ENCODE assay signal across 9 mouse cellular contexts in the genomic region with DNA sequence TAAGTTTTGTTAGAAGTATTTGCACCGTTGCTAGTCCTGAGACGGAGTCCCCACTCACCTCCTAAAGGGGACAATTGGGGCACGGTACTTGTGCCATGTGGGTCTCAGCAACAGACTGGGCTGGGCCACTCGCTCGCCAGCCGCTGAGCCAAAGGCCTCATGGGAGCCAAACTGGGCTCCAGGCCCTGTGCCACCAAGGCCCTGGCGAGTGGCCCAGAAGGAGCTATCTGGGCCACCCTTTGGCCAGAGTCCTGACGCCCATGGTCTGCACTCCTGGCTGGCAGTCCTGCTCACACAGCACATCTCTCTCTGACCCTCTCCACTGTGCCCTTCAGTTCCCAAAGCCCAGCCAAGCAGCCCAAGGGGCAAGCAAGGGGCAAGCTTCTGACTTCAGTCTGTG.
DNase-seq lines count a peak whose midpoint lies in the region; ATAC-seq and TF ChIP-seq lines count a peak whose summit lies in the region.
"Had no signal": no experiment of that assay in that cellular context is flagged by ENCODE, and none has a peak within 500 bp of the region (broad histone marks: within the 10 kb centered on the region; RNA-seq: fewer than 3 reads in every experiment).

No protein-coding gene starts in this region.

- H3K9ac ChIP-seq in kidney, embryonic 14.5 days (ENCODE audit: low read depth, low read length) = no peak overlapping the region
- H3K9ac ChIP-seq in heart, embryonic 12.5 days = no peak overlapping the region
- no peak overlapping the region for H3K9ac ChIP-seq in stomach, postnatal 0 days (ENCODE audit: low read length)
- H3K9ac ChIP-seq: midbrain, embryonic 12.5 days had no signal

- H3K4me1 ChIP-seq in kidney, embryonic 14.5 days (ENCODE audit: control insufficient read depth, insufficient read depth, low read length) = no peaks in the 10 kb centered on the region
- peaks cover 13% of the 10 kb centered on the region for H3K4me1 ChIP-seq in heart, embryonic 12.5 days (replicated peaks)
- H3K4me1 ChIP-seq in stomach, postnatal 0 days (replicated peaks; ENCODE audit: control insufficient read depth, insufficient read depth) = no peaks in the 10 kb centered on the region
- H3K4me1 ChIP-seq: midbrain, embryonic 12.5 days had no signal

- H3K27me3 ChIP-seq in kidney, embryonic 14.5 days (ENCODE audit: control insufficient read depth, insufficient read depth, low read length) = no peaks in the 10 kb centered on the region
- no peaks in the 10 kb centered on the region for H3K27me3 ChIP-seq in heart, embryonic 12.5 days (replicated peaks)
- no peaks in the 10 kb centered on the region for H3K27me3 ChIP-seq in stomach, postnatal 0 days (ENCODE audit: control insufficient read depth, insufficient read depth, low read length)
- H3K27me3 ChIP-seq: midbrain, embryonic 12.5 days had no signal

- no peaks in the 10 kb centered on the region for H3K9me3 ChIP-seq in kidney, embryonic 14.5 days (ENCODE audit: control insufficient read depth, low read length)
- no peaks in the 10 kb centered on the region for H3K9me3 ChIP-seq in heart, embryonic 12.5 days (replicated peaks)
- H3K9me3 ChIP-seq in stomach, postnatal 0 days (ENCODE audit: control insufficient read depth, low read length) = no peaks in the 10 kb centered on the region
- H3K9me3 ChIP-seq: midbrain, embryonic 12.5 days had no signal

- intact Hi-C loops in left cerebral cortex, postnatal 10 days (cut with DNase I) = no loop called here

- peak; percentile 79 for DNase-seq in kidney, adult 18-20 months
- DNase-seq in cerebellum, adult 9-10 months = peak; percentile 81
- DNase-seq in left cerebral cortex, postnatal 10 days (ENCODE audit: extremely low spot score in 1 of 2, low spot score in 2 of 2) = peak; percentile 48 to 62
- DNase-seq in yolk sac, embryonic 10.5 days (ENCODE audit: low spot score) = no peak
- no peak for DNase-seq in stomach, postnatal 0 days (ENCODE audit: low spot score)

- TF ChIP-seq CTCF in stomach, postnatal 0 days (IDR thresholded peaks at IDR 0.05; ENCODE audit: low read depth) = no peak

- no peak for ATAC-seq in kidney, embryonic 14.5 days (ENCODE audit: low FRiP score, low TSS enrichment)
- peak; percentile 29; the same call in 1 of the 2 replicates for ATAC-seq in heart, embryonic 12.5 days (ENCODE audit: insufficient number of reproducible peaks, low FRiP score)
- no peak for ATAC-seq in erythroid progenitor cell, adult 5-6 weeks (replicated peaks; ENCODE audit: low FRiP score, poor library complexity, severe bottlenecking)
- no peak for ATAC-seq in stomach, postnatal 0 days (ENCODE audit: low FRiP score, low TSS enrichment)

- H3K4me2 ChIP-seq in kidney, embryonic 14.5 days (replicated peaks; ENCODE audit: low read depth, low read length) = no peak overlapping the region
- H3K4me2 ChIP-seq in heart, embryonic 12.5 days = no peak overlapping the region
- no peak overlapping the region for H3K4me2 ChIP-seq in stomach, postnatal 0 days (replicated peaks; ENCODE audit: low read depth)
- H3K4me2 ChIP-seq: midbrain, embryonic 12.5 days had no signal

- WGBS in kidney, embryonic 14.5 days = 90% methylated on average over 8 of the region's 8 CpGs
- WGBS in heart, embryonic 12.5 days = 86% methylated on average over 8 of the region's 8 CpGs
- 73% methylated on average over 8 of the region's 8 CpGs for WGBS in stomach, postnatal 0 days

- no peak for TF ChIP-seq EP300 in stomach, postnatal 0 days (optimal IDR thresholded peaks at IDR 0.05)

- H3K27ac ChIP-seq in kidney, embryonic 14.5 days (ENCODE audit: low read depth, low read length) = no peak overlapping the region
- H3K27ac ChIP-seq in heart, embryonic 12.5 days (ENCODE audit: poor library complexity, severe bottlenecking) = no peak overlapping the region
- no peak overlapping the region for H3K27ac ChIP-seq in stomach, postnatal 0 days (replicated peaks)
- H3K27ac ChIP-seq: midbrain, embryonic 12.5 days had no signal

- no peak overlapping the region for H3K4me3 ChIP-seq in kidney, embryonic 14.5 days (ENCODE audit: low read length)
- H3K4me3 ChIP-seq in heart, embryonic 12.5 days = no peak overlapping the region
- H3K4me3 ChIP-seq in stomach, postnatal 0 days (ENCODE audit: low read depth, low read length) = no peak overlapping the region
- H3K4me3 ChIP-seq: midbrain, embryonic 12.5 days had no signal

- H3K36me3 ChIP-seq in kidney, embryonic 14.5 days (ENCODE audit: control insufficient read depth, insufficient read depth, low read length) = no peaks in the 10 kb centered on the region
- no peaks in the 10 kb centered on the region for H3K36me3 ChIP-seq in heart, embryonic 12.5 days
- no peaks in the 10 kb centered on the region for H3K36me3 ChIP-seq in stomach, postnatal 0 days (ENCODE audit: control insufficient read depth, insufficient read depth, low read length)
- H3K36me3 ChIP-seq: midbrain, embryonic 12.5 days had no signal

Comparison
In these comparisons a context has a peak if more than half of its experiments do, and no peak if none do; other contexts are left out.
1. DNase-seq: peak in kidney, adult 18-20 months (single experiment), cerebellum, adult 9-10 months (single experiment) and left cerebral cortex, postnatal 10 days (2 of 2); none in yolk sac, embryonic 10.5 days (single experiment) and stomach, postnatal 0 days (single experiment).